Mouse (Mus musculus): ENCODE measurements around the gene Fam160a1. TPM values are rescaled to one million over a fixed set of nuclear protein-coding genes. Genes with fewer than 3 reads are reported as not detected.

Gene Fam160a1
- total and polyA plus RNA-seq, 2 experiments from 2014 or later: 0.32 to 1.2 TPM

DNA sequence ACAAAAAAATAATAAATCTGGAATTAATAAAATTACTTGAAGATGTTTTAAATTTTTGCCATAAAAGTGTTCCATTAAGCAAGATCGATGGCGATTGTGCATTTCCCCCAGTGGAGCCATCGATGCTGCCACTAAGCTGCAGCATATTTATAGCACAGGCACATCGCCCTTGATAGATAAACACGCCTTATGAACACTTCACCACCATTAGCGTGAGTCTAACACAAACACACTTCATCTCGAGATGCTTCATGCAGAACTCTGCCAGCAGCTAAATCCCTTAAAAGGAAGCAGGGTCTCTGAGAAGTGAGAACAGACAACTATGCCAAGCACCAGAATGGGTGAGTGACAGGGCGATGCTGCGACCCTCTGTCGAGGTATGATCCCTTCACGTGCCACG lies 150.4 kb downstream of the Fam160a1 start:
- no peaks in the 10 kb centered on the region for H3K27me3 ChIP-seq (ENCODE audit: insufficient read depth, low read length)
- 79% methylated on average over 12 of the region's 12 CpGs for WGBS
- H3K9me3 ChIP-seq (ENCODE audit: low read length): no peaks in the 10 kb centered on the region
- H3K4me2 ChIP-seq (ENCODE audit: low read depth, low read length, poor library complexity, severe bottlenecking): no peak overlapping the region
- peaks cover 2% of the 10 kb centered on the region; the same call in 1 of the 2 replicates for H3K4me1 ChIP-seq (ENCODE audit: insufficient read depth, low read length)
- H3K36me3 ChIP-seq (ENCODE audit: insufficient read depth, low read length): no peaks in the 10 kb centered on the region
- no peak for TF ChIP-seq CTCF (IDR thresholded peaks at IDR 0.05)
- H3K4me3 ChIP-seq (ENCODE audit: low read depth, low read length): no peak overlapping the region
- DNase-seq (ENCODE audit: low spot score): no peak
- no peak for ATAC-seq (ENCODE audit: low FRiP score)
- H3K27ac ChIP-seq (ENCODE audit: low read depth, low read length): no peak overlapping the region
- no peak overlapping the region for H3K9ac ChIP-seq (replicated peaks; ENCODE audit: low read length, poor library complexity, severe bottlenecking)

DNA sequence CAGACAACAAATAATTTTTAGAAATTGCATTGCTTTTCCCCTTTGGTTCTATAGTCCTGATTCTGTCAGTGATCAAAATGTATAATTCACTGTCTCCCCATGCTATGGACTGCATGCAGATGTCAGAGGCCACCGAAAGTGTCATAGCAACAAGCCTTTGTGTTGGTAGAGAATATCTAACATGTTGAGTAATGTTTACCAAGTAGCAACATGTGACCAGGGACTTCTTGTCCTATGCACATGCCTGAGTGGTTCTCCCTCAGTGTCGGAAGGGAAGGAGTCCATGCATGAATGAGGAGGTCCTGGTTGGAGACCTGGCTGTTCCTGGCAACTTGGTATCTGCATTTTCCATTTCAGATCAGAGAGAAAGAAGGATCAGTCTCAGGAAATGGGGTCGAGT lies 150.9 kb downstream of the Fam160a1 start:
- Histone ChIP-seq H3K4me2 (ENCODE audit: low read depth, low read length, poor library complexity, severe bottlenecking) (no peak overlapping the region), H3K4me1 (ENCODE audit: insufficient read depth, low read length) (peaks cover 2% of the 10 kb centered on the region; the same call in 1 of the 2 replicates), H3K27ac (ENCODE audit: low read depth, low read length) (no peak overlapping the region), H3K27me3 (ENCODE audit: insufficient read depth, low read length) (no peaks in the 10 kb centered on the region), H3K36me3 (ENCODE audit: insufficient read depth, low read length) (no peaks in the 10 kb centered on the region), H3K4me3 (ENCODE audit: low read depth, low read length) (no peak overlapping the region), H3K9ac (replicated peaks; ENCODE audit: low read length, poor library complexity, severe bottlenecking) (no peak overlapping the region), H3K9me3 (ENCODE audit: low read length) (no peaks in the 10 kb centered on the region)
- DNase-seq (ENCODE audit: low spot score): no peak
- TF ChIP-seq CTCF (IDR thresholded peaks at IDR 0.05): no peak
- no peak for ATAC-seq (ENCODE audit: low FRiP score)
- WGBS: 66% methylated on average over 3 of the region's 3 CpGs

DNA sequence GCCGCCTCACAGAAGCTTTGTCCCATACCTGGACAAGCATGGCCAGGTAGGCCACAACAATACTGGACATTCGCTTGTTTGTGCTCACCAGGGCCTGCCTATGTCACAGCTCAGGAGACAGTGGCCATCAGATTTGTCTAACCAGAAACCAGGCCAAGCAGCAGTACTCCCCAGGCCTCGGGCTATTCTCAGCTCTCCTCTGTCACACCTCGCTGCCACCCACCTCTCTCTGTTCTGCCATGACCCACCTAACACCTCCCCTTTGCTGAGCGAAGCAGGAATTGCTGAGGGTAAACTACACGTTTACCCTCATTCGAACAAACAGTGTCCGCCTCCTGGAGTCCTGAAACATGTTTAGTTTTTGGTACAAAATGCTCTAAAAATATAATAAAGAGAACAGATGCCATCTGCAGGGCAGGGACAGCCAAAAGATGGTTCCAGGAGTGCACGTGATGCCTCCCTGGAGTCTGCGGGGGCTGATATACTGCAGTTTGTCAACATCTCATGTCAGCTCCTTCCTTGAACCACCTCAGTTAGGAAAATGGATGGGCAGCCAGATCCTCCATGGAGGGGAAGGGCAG lies 152.4 kb downstream of the Fam160a1 start:
- ATAC-seq (ENCODE audit: low FRiP score): no peak
- no peak overlapping the region for H3K9ac ChIP-seq (replicated peaks; ENCODE audit: low read length, poor library complexity, severe bottlenecking)
- H3K4me2 ChIP-seq (ENCODE audit: low read depth, low read length, poor library complexity, severe bottlenecking): no peak overlapping the region
- TF ChIP-seq CTCF (IDR thresholded peaks at IDR 0.05): no peak
- H3K4me1 ChIP-seq (ENCODE audit: insufficient read depth, low read length): peaks cover 2% of the 10 kb centered on the region; the same call in 1 of the 2 replicates
- WGBS: 88% methylated on average over 10 of the region's 10 CpGs
- H3K27ac ChIP-seq (ENCODE audit: low read depth, low read length): no peak overlapping the region
- H3K27me3 ChIP-seq (ENCODE audit: insufficient read depth, low read length): no peaks in the 10 kb centered on the region
- DNase-seq (ENCODE audit: low spot score): no peak
- H3K9me3 ChIP-seq (ENCODE audit: low read length): no peaks in the 10 kb centered on the region
- H3K36me3 ChIP-seq (ENCODE audit: insufficient read depth, low read length): no peaks in the 10 kb centered on the region
- no peak overlapping the region for H3K4me3 ChIP-seq (ENCODE audit: low read depth, low read length)

DNA sequence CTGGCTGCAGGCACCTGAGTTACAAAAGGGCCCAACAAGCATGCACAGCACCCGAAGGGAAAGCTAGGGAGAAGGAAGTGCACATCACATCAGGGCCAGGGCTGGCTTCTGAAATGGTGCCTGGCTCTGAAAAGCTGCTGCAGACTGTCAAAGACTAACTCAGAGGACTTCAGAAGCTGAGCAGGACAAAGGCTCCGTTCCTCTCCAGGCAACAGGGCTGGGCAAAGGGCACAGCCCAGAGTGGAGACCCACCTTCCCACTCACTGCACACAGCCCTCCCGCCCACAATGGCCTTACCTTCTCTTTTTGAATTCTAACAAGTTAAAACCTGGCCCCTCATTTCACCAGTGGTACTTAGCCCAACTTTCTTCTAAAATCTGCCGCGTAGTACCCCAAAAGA lies 153.3 kb downstream of the Fam160a1 start:
- no peak for TF ChIP-seq CTCF (IDR thresholded peaks at IDR 0.05)
- peaks cover 2% of the 10 kb centered on the region; the same call in 1 of the 2 replicates for H3K4me1 ChIP-seq (ENCODE audit: insufficient read depth, low read length)
- no peak for ATAC-seq (ENCODE audit: low FRiP score)

DNA sequence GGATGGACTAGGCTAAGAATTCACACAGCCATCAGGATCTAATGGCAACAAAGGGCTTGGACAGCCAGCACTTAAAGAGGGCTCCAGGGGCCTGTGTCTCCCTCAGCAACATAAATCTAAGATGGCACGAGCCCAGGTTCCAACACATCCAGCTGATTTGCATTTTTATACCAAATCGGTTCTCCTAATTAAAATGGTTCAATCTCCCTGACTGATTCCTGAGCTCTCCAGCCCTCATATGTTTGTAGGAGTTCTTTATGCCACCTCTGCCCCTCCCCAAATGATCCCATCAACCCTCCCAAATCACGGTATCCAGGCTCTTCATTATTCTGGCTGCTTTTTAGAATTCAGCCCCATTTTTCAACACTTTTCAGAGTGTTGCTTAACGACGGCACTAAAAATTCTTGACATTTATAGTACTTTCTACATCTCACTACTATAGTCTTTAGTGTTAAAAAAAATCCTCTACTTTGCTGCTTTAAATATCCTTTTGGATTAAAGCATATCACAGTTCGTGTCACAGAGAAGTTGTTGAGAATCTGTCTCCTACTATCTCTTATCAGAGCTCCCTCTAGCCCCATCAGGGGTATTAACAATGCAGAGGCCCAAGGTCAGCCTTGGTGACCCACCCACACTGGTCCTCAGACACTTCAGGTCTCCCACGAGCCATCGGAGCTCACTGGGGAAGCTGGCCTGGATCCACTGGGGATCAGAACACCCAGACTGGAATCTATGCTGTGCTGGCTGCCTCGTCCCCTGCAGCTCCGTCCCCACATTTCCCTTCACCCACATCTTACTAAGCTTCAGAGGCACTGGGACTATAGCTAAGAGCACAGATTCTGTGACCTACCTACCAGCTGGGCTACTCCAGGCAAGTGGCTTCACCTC lies 154.9 kb downstream of the Fam160a1 start:
- no peak overlapping the region for H3K27ac ChIP-seq (ENCODE audit: low read depth, low read length)
- H3K4me2 ChIP-seq (ENCODE audit: low read depth, low read length, poor library complexity, severe bottlenecking): no peak overlapping the region
- 73% methylated on average over 10 of the region's 10 CpGs for WGBS
- H3K9ac ChIP-seq (replicated peaks; ENCODE audit: low read length, poor library complexity, severe bottlenecking): no peak overlapping the region
- H3K9me3 ChIP-seq (ENCODE audit: low read length): no peaks in the 10 kb centered on the region
- no peak overlapping the region for H3K4me3 ChIP-seq (ENCODE audit: low read depth, low read length)
- no peaks in the 10 kb centered on the region for H3K36me3 ChIP-seq (ENCODE audit: insufficient read depth, low read length)
- no peak for TF ChIP-seq CTCF (IDR thresholded peaks at IDR 0.05)
- H3K4me1 ChIP-seq (ENCODE audit: insufficient read depth, low read length): no peaks in the 10 kb centered on the region
- ATAC-seq (ENCODE audit: low FRiP score) (no peak), DNase-seq (ENCODE audit: low spot score) (no peak)
- no peaks in the 10 kb centered on the region for H3K27me3 ChIP-seq (ENCODE audit: insufficient read depth, low read length)

More for the DNA sequence above, 153.3 kb downstream of the Fam160a1 start:
- Histone ChIP-seq H3K4me3 (ENCODE audit: low read depth, low read length) (no peak overlapping the region), H3K4me2 (ENCODE audit: low read depth, low read length, poor library complexity, severe bottlenecking) (no peak overlapping the region), H3K9ac (replicated peaks; ENCODE audit: low read length, poor library complexity, severe bottlenecking) (no peak overlapping the region), H3K27me3 (ENCODE audit: insufficient read depth, low read length) (no peaks in the 10 kb centered on the region), H3K36me3 (ENCODE audit: insufficient read depth, low read length) (no peaks in the 10 kb centered on the region), H3K9me3 (ENCODE audit: low read length) (no peaks in the 10 kb centered on the region), H3K27ac (ENCODE audit: low read depth, low read length) (no peak overlapping the region)
- no peak for DNase-seq (ENCODE audit: low spot score)
- 77% methylated on average over 5 of the region's 5 CpGs for WGBS

DNA sequence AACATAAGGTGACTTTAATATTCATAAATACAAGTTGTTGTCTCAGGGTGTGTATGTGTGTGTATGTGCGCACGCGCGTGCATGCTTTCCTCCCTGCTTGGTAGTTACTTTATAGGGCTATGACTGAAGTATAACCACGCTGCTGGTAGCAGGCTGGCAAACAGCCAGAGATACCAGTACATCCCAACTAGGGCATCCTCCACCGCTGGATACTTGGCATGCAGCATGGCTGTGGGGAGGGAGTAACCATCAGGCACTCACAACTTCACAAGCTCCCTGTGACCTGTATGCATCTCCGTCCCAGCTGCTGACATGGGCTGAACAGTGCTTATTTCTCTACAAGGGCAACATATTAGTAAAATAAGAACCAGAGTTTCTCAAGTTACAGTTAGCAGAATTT lies 157.4 kb downstream of the Fam160a1 start:
- Histone ChIP-seq H3K4me3 (ENCODE audit: low read depth, low read length) (no peak overlapping the region), H3K27me3 (ENCODE audit: insufficient read depth, low read length) (no peaks in the 10 kb centered on the region), H3K4me1 (ENCODE audit: insufficient read depth, low read length) (no peaks in the 10 kb centered on the region), H3K4me2 (ENCODE audit: low read depth, low read length, poor library complexity, severe bottlenecking) (no peak overlapping the region), H3K9ac (replicated peaks; ENCODE audit: low read length, poor library complexity, severe bottlenecking) (no peak overlapping the region), H3K9me3 (ENCODE audit: low read length) (no peaks in the 10 kb centered on the region), H3K27ac (ENCODE audit: low read depth, low read length) (no peak overlapping the region), H3K36me3 (ENCODE audit: insufficient read depth, low read length) (no peaks in the 10 kb centered on the region)
- DNase-seq (ENCODE audit: low spot score) (no peak), ATAC-seq (ENCODE audit: low FRiP score) (no peak)
- TF ChIP-seq CTCF (IDR thresholded peaks at IDR 0.05): no peak
- WGBS: 88% methylated on average over 7 of the region's 7 CpGs

Data from midbrain, postnatal 0 days (tissue).